9 mouse cellular contexts compared by ENCODE assay signal in genomic region chr5:115732849-115733216, GRCm38 (mm10). TPM values are rescaled to one million over a fixed set of nuclear protein-coding genes. Genes with fewer than 3 reads are reported as not detected.
DNase-seq lines count a peak whose midpoint lies in the region; ATAC-seq and TF ChIP-seq lines count a peak whose summit lies in the region.
"Had no signal": no experiment of that assay in that cellular context is flagged by ENCODE, and none has a peak within 500 bp of the region (broad histone marks: within the 10 kb centered on the region; RNA-seq: fewer than 3 reads in every experiment).

No protein-coding gene starts in this region.

- no peaks in the 10 kb centered on the region for H3K36me3 ChIP-seq in thymus, adult 2 months (ENCODE audit: control insufficient read depth, insufficient read depth, low read length)
- H3K36me3 ChIP-seq in midbrain, embryonic 15.5 days (replicated peaks) = no peaks in the 10 kb centered on the region

- no peak for TF ChIP-seq POLR2A in cerebellum, adult 2 months (IDR thresholded peaks at IDR 0.05; ENCODE audit: borderline replicate concordance, insufficient read depth, low read length)
- no peak for TF ChIP-seq POLR2A in thymus, adult 2 months (IDR thresholded peaks at IDR 0.05; ENCODE audit: control insufficient read depth, extremely low read depth, insufficient read depth, low read length, poor library complexity)

- H3K27ac ChIP-seq in cerebellum, adult 2 months (ENCODE audit: insufficient read depth, low read length) = peak overlapping the region; percentile 48
- H3K27ac ChIP-seq in thymus, adult 2 months (ENCODE audit: control insufficient read depth, insufficient read depth, low read length) = peak overlapping the region; percentile 55; the same call in 1 of the 2 replicates
- H3K27ac ChIP-seq in midbrain, embryonic 15.5 days = peak overlapping the region; percentile 99

- WGBS in cerebellum, adult 2 months = under 1% methylated on average over 9 of the region's 9 CpGs
- WGBS in thymus, adult 2 months = 1% methylated on average over 9 of the region's 9 CpGs
- WGBS in large intestine, adult 2 months = 1% methylated on average over 9 of the region's 9 CpGs
- WGBS in midbrain, embryonic 15.5 days = under 1% methylated on average over 9 of the region's 9 CpGs

- H3K27me3 ChIP-seq in cerebellum, adult 2 months (ENCODE audit: control insufficient read depth, insufficient read depth, low read length) = no peaks in the 10 kb centered on the region
- no peaks in the 10 kb centered on the region for H3K27me3 ChIP-seq in thymus, adult 2 months (ENCODE audit: control insufficient read depth, insufficient read depth, low read length)
- H3K27me3 ChIP-seq in midbrain, embryonic 15.5 days (replicated peaks) = no peaks in the 10 kb centered on the region

- H3K9ac ChIP-seq in midbrain, embryonic 15.5 days = peak overlapping the region; percentile 80

- no peak for DNase-seq in cerebellum, adult 2 months
- no peak for DNase-seq in cerebellum, adult 11 months
- DNase-seq in thymus, adult 2 months = no peak
- DNase-seq in thymus, postnatal 36 days = no peak
- DNase-seq in forelimb bud, embryonic 11.5 days (ENCODE audit: low read depth, low spot score) = peak; percentile 62
- DNase-seq in large intestine, adult 2 months (ENCODE audit: low read depth, low spot score) = peak; percentile 21
- no peak for DNase-seq in cerebellum, adult 9-10 months

- H3K4me3 ChIP-seq in cerebellum, adult 2 months (replicated peaks; ENCODE audit: insufficient read depth, low read depth, low read length) = peak overlapping the region; percentile 60
- H3K4me3 ChIP-seq in thymus, adult 2 months (ENCODE audit: control insufficient read depth, insufficient read depth, low read length) = peak overlapping the region; percentile 59
- H3K4me3 ChIP-seq in midbrain, embryonic 15.5 days = peak overlapping the region; percentile 68
- H3K4me3 ChIP-seq: myocyte had no signal

- no peaks in the 10 kb centered on the region for H3K9me3 ChIP-seq in midbrain, embryonic 15.5 days

- peak overlapping the region; percentile 72 for H3K4me2 ChIP-seq in midbrain, embryonic 15.5 days

- peak; percentile 81 for ATAC-seq in midbrain, embryonic 15.5 days (replicated peaks)

- peak; percentile 55; the same call in 1 of the 2 replicates for TF ChIP-seq CTCF in cerebellum, adult 2 months (IDR thresholded peaks at IDR 0.05; ENCODE audit: borderline replicate concordance, insufficient read depth, low read depth, low read length)
- TF ChIP-seq CTCF in thymus, adult 2 months (IDR thresholded peaks at IDR 0.05; ENCODE audit: borderline replicate concordance, control insufficient read depth, extremely low read depth, insufficient read depth, low read length, poor library complexity) = no peak; the same call in 1 of the 2 replicates

- H3K4me1 ChIP-seq in cerebellum, adult 2 months (ENCODE audit: control insufficient read depth, insufficient read depth, low read length) = peaks cover 13% of the 10 kb centered on the region; the same call in 1 of the 2 replicates
- H3K4me1 ChIP-seq in thymus, adult 2 months (replicated peaks; ENCODE audit: control insufficient read depth, insufficient read depth, low read length) = peaks cover 14% of the 10 kb centered on the region
- H3K4me1 ChIP-seq in midbrain, embryonic 15.5 days = peaks cover 27% of the 10 kb centered on the region

RNA-seq across cellular contexts. Expression of gene Bicdl1, which starts 1.4 kb away (rescaled TPM):
- polyA plus RNA-seq in cerebellum, adult 2 months (2012; rRNA removed) = 121 and 127 TPM in 2 replicates
- 143 and 152 TPM in 2 replicates for polyA plus RNA-seq in thymus, adult 2 months (2012; rRNA removed)
- polyA plus RNA-seq in large intestine, adult 2 months (2012; rRNA removed) = 11.6 and 12.2 TPM in 2 replicates
- 47.2 and 47.5 TPM in 2 replicates for polyA plus RNA-seq in midbrain, embryonic 15.5 days (2015; fragmentation: Nextera tagmentation; extraction: Ambion mirVana)

Comparison
In these comparisons a context has a peak if more than half of its experiments do, and no peak if none do; other contexts are left out.
1. DNase-seq: peak in forelimb bud, embryonic 11.5 days (single experiment) and large intestine, adult 2 months (single experiment); none in cerebellum, adult 2 months (0 of 2), cerebellum, adult 11 months (single experiment), thymus, adult 2 months (single experiment), thymus, postnatal 36 days (0 of 2) and cerebellum, adult 9-10 months (single experiment).
2. H3K27ac ChIP-seq: peak in every context shown above with its lines; median percentile 99 in midbrain, embryonic 15.5 days; 55 in thymus, adult 2 months; 48 in cerebellum, adult 2 months.
3. Peak in every context shown above with its lines, with median percentiles within 50 percentile points of each other: H3K4me3 ChIP-seq.